Mouse (Mus musculus) cerebellum, adult 11-12 months (tissue): ENCODE results near the gene Rhox2g.
"Not testable (repeated sequence)": the region's sequence is repeated elsewhere in the genome, so short reads cannot be mapped to it uniquely, and the experiment has no call there.

Experiments used
- DNase-seq: peaks from one replicate; pipeline ENCODE4 v3.0.0; 2022

The Rhox2g gene

GRCm38 (mm10) chrX:37643370-37643769, at the start of gene Rhox2g:
Gene Rhox2g (minus strand): TSS chrX:37643470.
- DNase-seq, result not testable (repeated sequence)

GRCm38 (mm10) chrX:37692261-37692660, 49.0 kb upstream of the Rhox2g start:
- no peak for DNase-seq

- no peak for DNase-seq
Measured at GRCm38 (mm10) chrX:37683031-37683715, 39.9 kb upstream of the Rhox2g start.

GRCm38 (mm10) chrX:37673177-37673576, 29.9 kb upstream of the Rhox2g start, which contains the start of gene Rhox2h:
Gene Rhox2h (minus strand): TSS chrX:37673277.
- DNase-seq, result not testable (repeated sequence)

GRCm38 (mm10) chrX:37668664-37669063, 25.4 kb upstream of the Rhox2g start, which contains the start of gene Rhox3h:
Gene Rhox3h (minus strand): TSS chrX:37668764.
- not testable (repeated sequence) for DNase-seq

- not testable (repeated sequence) for DNase-seq
Measured at GRCm38 (mm10) chrX:37651227-37651626, 8.0 kb upstream of the Rhox2g start, which contains the start of gene Rhox4g. Gene Rhox4g (minus strand): TSS chrX:37651327.

GRCm38 (mm10) chrX:37628512-37628911, 14.8 kb downstream of the Rhox2g start, which contains the start of gene Rhox3g:
Gene Rhox3g (minus strand): TSS chrX:37628612.
- not testable (repeated sequence) for DNase-seq

- DNase-seq, result not testable (repeated sequence)
Measured at GRCm38 (mm10) chrX:37607604-37608003, 35.7 kb downstream of the Rhox2g start, which contains the start of gene Rhox4f. Gene Rhox4f (minus strand): TSS chrX:37607704.
